Mouse (Mus musculus) stomach, embryonic 15.5 days (tissue): ENCODE data around the gene Osbp. TPM values are rescaled to one million over a fixed set of nuclear protein-coding genes. Genes with fewer than 3 reads are reported as not detected.
A peak's percentile ranks its signal among the peaks of the same experiment; 100 is the strongest.

Source experiments
- ATAC-seq: fragments of 200-750 bp; cut with Nextera tagmentation; 2 replicates; pipeline ENCODE4 v1.8.0; 2017; ENCODE audit warnings: low read depth, moderate number of reproducible peaks, moderate TSS enrichment; ENCODE audit not compliant: insufficient read depth, low FRiP score
- H3K27ac ChIP-seq: fragments of 300-500 bp; sonication (generic); 2 replicates; pipeline ENCODE4 v1.5.1; 2015; ENCODE audit warnings: mild to moderate bottlenecking, inconsistent platforms
- H3K27me3 ChIP-seq: fragments of 300-500 bp; sonication (generic); replicated peaks from 2 replicates; pipeline ENCODE4 v1.6.1; 2015; ENCODE audit warnings: inconsistent platforms
- H3K36me3 ChIP-seq: fragments of 300-500 bp; sonication (generic); 2 replicates; pipeline ENCODE4 v1.6.1; 2015; ENCODE audit warnings: inconsistent platforms
- H3K4me1 ChIP-seq: fragments of 300-500 bp; sonication (generic); 2 replicates; pipeline ENCODE4 v1.6.1; 2015; ENCODE audit warnings: inconsistent platforms
- H3K4me2 ChIP-seq: fragments of 300-500 bp; sonication (generic); 2 replicates; pipeline ENCODE4 v1.6.1; 2015; ENCODE audit warnings: mild to moderate bottlenecking, inconsistent platforms
- H3K4me3 ChIP-seq: fragments of 300-500 bp; sonication (generic); replicated peaks from 2 replicates; pipeline ENCODE4 v1.5.1; 2015; ENCODE audit warnings: inconsistent platforms
- H3K9ac ChIP-seq: fragments of 300-500 bp; sonication (generic); 2 replicates; pipeline ENCODE4 v1.6.1; 2015; ENCODE audit warnings: inconsistent platforms
- H3K9me3 ChIP-seq: fragments of 300-500 bp; sonication (generic); 2 replicates; pipeline ENCODE4 v1.6.1; 2016; ENCODE audit warnings: inconsistent platforms
- WGBS: fragments of 180-500 bp; shearing (Covaris S2); methylation state at CpG from one replicate; pipeline ENCODE4 v1.1.7; 2015; 5-methylcytosine and 5-hydroxymethylcytosine counted together
- polyA plus RNA-seq: library from polyadenylated mRNA; unstranded; fragments of >200 nt; fragmentation: Nextera tagmentation; extraction: Ambion mirVana; gene quantifications from 2 replicates; pipeline ENCODE4 v1.2.1, GENCODE M21; 2015

Gene Osbp
- polyA plus RNA-seq, 1 experiment from 2014 or later, result 5.0 TPM

- Histone ChIP-seq H3K9me3 (no peaks in the 10 kb centered on the region), H3K36me3 (peaks cover 33% of the 10 kb centered on the region), H3K4me3 (no peak overlapping the region), H3K4me1 (no peaks in the 10 kb centered on the region), H3K27me3 (no peaks in the 10 kb centered on the region), H3K27ac (no peak overlapping the region), H3K4me2 (no peak overlapping the region), H3K9ac (no peak overlapping the region)
- no peak for ATAC-seq
- WGBS, result 85% methylated on average over 10 of the region's 10 CpGs
Observed at GRCm38 (mm10) chr19:11992441-11993029, 26.8 kb downstream of the Osbp start.

- no peak overlapping the region for H3K9ac ChIP-seq
- WGBS, result 88% methylated on average over 6 of the region's 6 CpGs
- no peak overlapping the region for H3K4me3 ChIP-seq
- ATAC-seq, result no peak
- no peak overlapping the region for H3K27ac ChIP-seq
- peaks cover 30% of the 10 kb centered on the region for H3K36me3 ChIP-seq
- H3K27me3 ChIP-seq, result no peaks in the 10 kb centered on the region
- no peak overlapping the region for H3K4me2 ChIP-seq
- no peaks in the 10 kb centered on the region for H3K4me1 ChIP-seq
- H3K9me3 ChIP-seq, result no peaks in the 10 kb centered on the region
Observed at GRCm38 (mm10) chr19:11994703-11995431, 29.1 kb downstream of the Osbp start.

GRCm38 (mm10) chr19:11995722-11996448 lies 30.1 kb downstream of the Osbp start:
- no peak overlapping the region for H3K4me3 ChIP-seq
- peak overlapping the region; percentile 26 for H3K27ac ChIP-seq
- no peaks in the 10 kb centered on the region for H3K9me3 ChIP-seq
- H3K9ac ChIP-seq, result no peak overlapping the region
- H3K4me1 ChIP-seq, result no peaks in the 10 kb centered on the region
- H3K27me3 ChIP-seq, result no peaks in the 10 kb centered on the region
- peaks cover 25% of the 10 kb centered on the region for H3K36me3 ChIP-seq
- 52% methylated on average over 2 of the region's 2 CpGs for WGBS
- peak; percentile 87 for ATAC-seq
- no peak overlapping the region for H3K4me2 ChIP-seq

- Histone ChIP-seq H3K9ac (no peak overlapping the region), H3K4me1 (peaks cover 8% of the 10 kb centered on the region; the same call in 1 of the 2 replicates), H3K9me3 (no peaks in the 10 kb centered on the region), H3K27me3 (no peaks in the 10 kb centered on the region), H3K4me3 (no peak overlapping the region), H3K4me2 (0 out of 2 replicates have a peak overlapping the region, but pooled peaks have one; percentile 37), H3K27ac (no peak overlapping the region), H3K36me3 (no peaks in the 10 kb centered on the region)
- no peak for ATAC-seq
- WGBS, result 30% methylated on average over 3 of the region's 3 CpGs
Observed at GRCm38 (mm10) chr19:12001686-12002085, 35.9 kb downstream of the Osbp start.

- 3% methylated on average over 11 of the region's 11 CpGs for whole genome bisulfite sequencing
- peak; percentile 65 for ATAC-seq
- Histone ChIP-seq H3K9me3 (no peaks in the 10 kb centered on the region), H3K4me1 (peaks cover 8% of the 10 kb centered on the region; the same call in 1 of the 2 replicates), H3K4me2 (peak overlapping the region; percentile 37), H3K9ac (no peak overlapping the region), H3K27me3 (no peaks in the 10 kb centered on the region), H3K36me3 (no peaks in the 10 kb centered on the region), H3K4me3 (peak overlapping the region; percentile 21), H3K27ac (no peak overlapping the region)
Observed at GRCm38 (mm10) chr19:12002125-12002524, 36.4 kb downstream of the Osbp start.

- H3K36me3 ChIP-seq, result no peaks in the 10 kb centered on the region
- H3K4me1 ChIP-seq, result peaks cover 8% of the 10 kb centered on the region; the same call in 1 of the 2 replicates
- no peaks in the 10 kb centered on the region for H3K9me3 ChIP-seq
- 49% methylated on average over 14 of the region's 14 CpGs for WGBS
- H3K9ac ChIP-seq, result no peak overlapping the region
- no peak for ATAC-seq
- H3K4me3 ChIP-seq, result no peak overlapping the region
- H3K27me3 ChIP-seq, result no peaks in the 10 kb centered on the region
- H3K27ac ChIP-seq, result no peak overlapping the region
- H3K4me2 ChIP-seq, result peak overlapping the region; percentile 37
Observed at GRCm38 (mm10) chr19:12002791-12003190, 37.0 kb downstream of the Osbp start.

GRCm38 (mm10) chr19:12003568-12003967 lies 37.8 kb downstream of the Osbp start:
- WGBS, result 74% methylated on average over 2 of the region's 2 CpGs
- no peak for ATAC-seq
- Histone ChIP-seq H3K36me3 (no peaks in the 10 kb centered on the region), H3K27me3 (no peaks in the 10 kb centered on the region), H3K9ac (no peak overlapping the region), H3K4me3 (no peak overlapping the region), H3K4me1 (peaks cover 9% of the 10 kb centered on the region; the same call in 1 of the 2 replicates), H3K4me2 (no peak overlapping the region), H3K27ac (no peak overlapping the region), H3K9me3 (no peaks in the 10 kb centered on the region)

- Histone ChIP-seq H3K4me3 (peak overlapping the region; percentile 70), H3K9me3 (no peaks in the 10 kb centered on the region), H3K27ac (no peak overlapping the region; the same call in 1 of the 2 replicates), H3K27me3 (no peaks in the 10 kb centered on the region), H3K4me1 (peaks cover 14% of the 10 kb centered on the region; the same call in 1 of the 2 replicates), H3K9ac (no peak overlapping the region), H3K4me2 (peak overlapping the region; percentile 68), H3K36me3 (no peaks in the 10 kb centered on the region)
- ATAC-seq, result no peak
- WGBS, result 47% methylated on average over 9 of the region's 9 CpGs
Observed at GRCm38 (mm10) chr19:12004216-12005008, 38.7 kb downstream of the Osbp start.

- WGBS, result under 1% methylated on average over 41 of the region's 41 CpGs
- Histone ChIP-seq H3K9me3 (no peaks in the 10 kb centered on the region), H3K27me3 (no peaks in the 10 kb centered on the region), H3K4me2 (peak overlapping the region; percentile 68), H3K27ac (peak overlapping the region; percentile 86), H3K4me1 (peaks cover 14% of the 10 kb centered on the region; the same call in 1 of the 2 replicates), H3K36me3 (no peaks in the 10 kb centered on the region), H3K4me3 (peak overlapping the region; percentile 70), H3K9ac (peak overlapping the region; percentile 39)
- peak; percentile 65 for ATAC-seq
Observed at GRCm38 (mm10) chr19:12005376-12006360, 39.9 kb downstream of the Osbp start.

- Histone ChIP-seq H3K27ac (peak overlapping the region; percentile 86; the same call in 1 of the 2 replicates), H3K9me3 (no peaks in the 10 kb centered on the region), H3K9ac (peak overlapping the region; percentile 16; the same call in 1 of the 2 replicates), H3K4me2 (peak overlapping the region; percentile 68), H3K36me3 (no peaks in the 10 kb centered on the region), H3K4me3 (peak overlapping the region; percentile 70), H3K27me3 (no peaks in the 10 kb centered on the region), H3K4me1 (peaks cover 14% of the 10 kb centered on the region; the same call in 1 of the 2 replicates)
- no peak for ATAC-seq
- WGBS, result 2% methylated on average over 17 of the region's 17 CpGs
Observed at GRCm38 (mm10) chr19:12006361-12006947, 40.7 kb downstream of the Osbp start.
